Mouse (Mus musculus): ENCODE measurements around the gene Rps6kb2. TPM values are rescaled to one million over a fixed set of nuclear protein-coding genes. Genes with fewer than 3 reads are reported as not detected.

Gene Rps6kb2
- polyA plus RNA-seq, 1 experiment, result 17.7 TPM

DNA sequence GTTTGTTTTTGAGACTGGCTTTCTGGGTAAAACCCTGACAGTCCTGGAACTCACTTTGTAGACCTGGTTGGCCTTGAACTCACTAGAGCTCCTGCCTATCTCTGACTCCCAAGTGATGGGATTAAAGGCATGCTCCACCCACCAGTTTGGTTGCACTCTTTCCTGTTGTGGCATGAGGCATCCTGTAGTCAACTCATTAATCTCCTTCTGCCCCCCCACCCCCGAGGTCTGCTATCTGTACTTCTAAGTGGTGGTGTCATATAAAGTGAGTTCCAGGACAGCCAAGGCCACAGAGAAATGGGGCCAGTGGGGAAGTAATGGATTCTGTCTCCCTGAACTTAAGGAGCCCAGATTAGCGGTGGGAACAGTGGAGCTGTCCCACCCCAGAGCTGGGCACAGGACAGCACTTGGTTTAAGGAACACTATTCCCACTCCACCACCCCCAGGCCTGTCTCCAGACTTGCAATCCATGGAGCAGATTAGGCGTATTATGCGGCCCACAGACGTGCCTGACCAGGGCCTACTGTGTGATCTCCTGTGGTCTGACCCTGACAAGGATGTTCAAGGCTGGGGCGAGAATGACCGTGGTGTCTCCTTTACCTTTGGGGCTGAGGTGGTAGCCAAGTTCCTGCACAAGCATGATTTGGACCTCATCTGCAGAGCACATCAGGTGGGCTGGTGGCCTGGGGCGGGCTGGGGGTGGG is 31.0 kb upstream of the Rps6kb2 start:
- Histone ChIP-seq H3K27ac (replicated peaks; ENCODE audit: low read depth, low read length) (no peak overlapping the region), H3K4me1 (ENCODE audit: control insufficient read depth, insufficient read depth, insufficient read length, low read length) (peaks cover 17% of the 10 kb centered on the region), H3K4me3 (ENCODE audit: insufficient read depth, low read depth, low read length) (no peak overlapping the region)

GRCm38 (mm10) chr19:4193129-4193528 is 30.0 kb upstream of the Rps6kb2 start:
- Histone ChIP-seq H3K4me3 (ENCODE audit: insufficient read depth, low read depth, low read length) (peak overlapping the region; percentile 94), H3K4me1 (ENCODE audit: control insufficient read depth, insufficient read depth, insufficient read length, low read length) (peaks cover 17% of the 10 kb centered on the region), H3K27ac (replicated peaks; ENCODE audit: low read depth, low read length) (no peak overlapping the region)

- Histone ChIP-seq H3K4me1 (ENCODE audit: control insufficient read depth, insufficient read depth, insufficient read length, low read length) (peaks cover 17% of the 10 kb centered on the region), H3K27ac (replicated peaks; ENCODE audit: low read depth, low read length) (peak overlapping the region; percentile 84), H3K4me3 (ENCODE audit: insufficient read depth, low read depth, low read length) (peak overlapping the region; percentile 94)
Measured at GRCm38 (mm10) chr19:4192251-4192985, 29.3 kb upstream of the Rps6kb2 start.

DNA sequence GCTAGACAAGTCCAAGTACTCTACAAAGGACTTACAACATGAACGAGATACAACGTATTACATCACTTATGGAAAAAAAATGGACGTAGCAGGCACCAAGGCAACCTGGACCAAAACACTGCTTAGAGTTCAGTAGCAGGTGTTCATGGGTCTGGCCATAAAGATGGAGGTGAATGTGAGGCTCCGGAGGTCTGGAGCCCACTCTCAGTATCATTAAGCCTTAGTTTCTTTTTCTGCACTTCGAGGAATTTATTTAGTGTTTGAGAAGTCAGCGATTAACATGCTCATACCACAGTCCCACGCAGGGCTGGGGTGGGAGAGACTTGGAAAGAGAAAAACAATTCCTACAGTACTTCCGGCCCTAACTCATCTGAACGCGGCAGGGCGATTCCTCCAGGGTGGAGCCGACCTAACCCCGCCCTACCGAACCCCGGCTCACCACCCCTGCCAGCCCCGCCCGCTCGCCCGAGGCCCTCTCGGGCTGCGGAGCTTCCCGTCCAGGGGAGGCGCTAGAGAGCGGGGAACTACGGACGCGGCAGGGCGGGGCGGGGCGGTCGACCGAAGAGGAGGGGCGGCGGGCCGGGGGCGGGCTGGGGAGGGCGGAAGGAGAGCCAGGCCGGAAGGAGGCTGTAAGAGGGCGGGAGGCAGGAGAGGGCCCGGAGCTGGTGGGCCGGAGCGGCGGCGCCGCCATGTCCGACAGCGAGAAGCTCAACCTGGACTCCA is 28.5 kb upstream of the Rps6kb2 start, which contains the start of gene Ppp1ca:
Gene Ppp1ca, plus strand, starts transcription at position 538 of the 723 bp plus-strand sequence.
- peaks cover 16% of the 10 kb centered on the region for H3K4me1 ChIP-seq (ENCODE audit: control insufficient read depth, insufficient read depth, insufficient read length, low read length)
- H3K4me3 ChIP-seq (ENCODE audit: insufficient read depth, low read depth, low read length), result peak within 1 kb of the TSS; percentile 94
- peak within 1 kb of the TSS; percentile 84 for H3K27ac ChIP-seq (replicated peaks; ENCODE audit: low read depth, low read length)

DNA sequence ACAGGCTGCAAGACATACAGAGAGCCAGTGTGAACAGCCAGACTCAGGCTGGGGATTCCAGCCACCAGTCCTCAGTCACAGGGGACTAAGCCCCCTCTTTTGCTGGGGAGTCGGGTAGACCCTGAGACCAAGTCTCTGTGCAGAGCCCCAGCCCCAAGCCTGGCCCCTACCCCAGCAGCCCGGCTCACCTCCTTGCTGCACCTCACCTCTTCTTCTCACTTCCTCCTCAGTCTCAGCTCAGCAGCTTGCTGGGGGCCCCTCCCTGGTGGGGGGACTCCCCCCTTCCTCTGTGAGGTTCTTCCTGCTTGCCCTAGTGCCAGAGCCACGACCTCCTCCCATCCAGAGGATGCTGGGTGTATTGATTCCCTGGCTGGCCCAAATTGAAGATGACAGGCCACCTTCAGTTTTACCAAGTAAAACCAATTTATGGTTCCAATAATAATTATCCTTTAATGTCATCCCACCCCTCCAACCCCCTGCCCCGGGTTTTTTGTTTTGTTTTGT is 27.7 kb upstream of the Rps6kb2 start, which contains the start of gene Tbc1d10c:
Gene Tbc1d10c, minus strand, starts transcription at position 454 of the 504 bp plus-strand sequence.
- Histone ChIP-seq H3K4me1 (ENCODE audit: control insufficient read depth, insufficient read depth, insufficient read length, low read length) (peaks cover 11% of the 10 kb centered on the region), H3K27ac (replicated peaks; ENCODE audit: low read depth, low read length) (peak within 1 kb of the TSS; percentile 84), H3K4me3 (ENCODE audit: insufficient read depth, low read depth, low read length) (peak within 1 kb of the TSS; percentile 94)

- H3K4me3 ChIP-seq (ENCODE audit: insufficient read depth, low read depth, low read length), result no peak overlapping the region
- H3K27ac ChIP-seq (replicated peaks; ENCODE audit: low read depth, low read length), result no peak overlapping the region
- peaks cover 9% of the 10 kb centered on the region for H3K4me1 ChIP-seq (ENCODE audit: control insufficient read depth, insufficient read depth, insufficient read length, low read length)
Measured at GRCm38 (mm10) chr19:4189051-4189620, 26.0 kb upstream of the Rps6kb2 start.

DNA sequence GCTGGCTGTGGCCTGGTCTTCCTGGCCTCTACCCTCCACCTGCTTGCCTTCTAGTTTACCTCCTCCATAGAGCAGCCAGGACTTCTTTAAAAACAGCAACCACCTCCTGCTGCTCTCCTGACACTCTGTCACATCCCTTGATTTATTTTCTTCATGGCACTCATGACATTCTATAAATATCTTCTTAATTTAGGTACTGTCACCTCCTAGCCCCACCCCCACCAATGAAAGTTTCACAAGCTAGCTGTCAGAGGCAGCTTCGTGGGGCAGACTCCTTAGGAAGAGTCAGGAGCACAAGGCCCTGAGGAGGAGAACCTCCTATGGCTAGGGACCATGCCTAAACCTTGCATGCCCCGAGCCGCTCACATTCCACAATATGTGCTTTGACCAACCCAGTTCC is 24.1 kb upstream of the Rps6kb2 start:
- Histone ChIP-seq H3K4me1 (ENCODE audit: control insufficient read depth, insufficient read depth, insufficient read length, low read length) (no peaks in the 10 kb centered on the region), H3K27ac (replicated peaks; ENCODE audit: low read depth, low read length) (no peak overlapping the region), H3K4me3 (ENCODE audit: insufficient read depth, low read depth, low read length) (no peak overlapping the region)

DNA sequence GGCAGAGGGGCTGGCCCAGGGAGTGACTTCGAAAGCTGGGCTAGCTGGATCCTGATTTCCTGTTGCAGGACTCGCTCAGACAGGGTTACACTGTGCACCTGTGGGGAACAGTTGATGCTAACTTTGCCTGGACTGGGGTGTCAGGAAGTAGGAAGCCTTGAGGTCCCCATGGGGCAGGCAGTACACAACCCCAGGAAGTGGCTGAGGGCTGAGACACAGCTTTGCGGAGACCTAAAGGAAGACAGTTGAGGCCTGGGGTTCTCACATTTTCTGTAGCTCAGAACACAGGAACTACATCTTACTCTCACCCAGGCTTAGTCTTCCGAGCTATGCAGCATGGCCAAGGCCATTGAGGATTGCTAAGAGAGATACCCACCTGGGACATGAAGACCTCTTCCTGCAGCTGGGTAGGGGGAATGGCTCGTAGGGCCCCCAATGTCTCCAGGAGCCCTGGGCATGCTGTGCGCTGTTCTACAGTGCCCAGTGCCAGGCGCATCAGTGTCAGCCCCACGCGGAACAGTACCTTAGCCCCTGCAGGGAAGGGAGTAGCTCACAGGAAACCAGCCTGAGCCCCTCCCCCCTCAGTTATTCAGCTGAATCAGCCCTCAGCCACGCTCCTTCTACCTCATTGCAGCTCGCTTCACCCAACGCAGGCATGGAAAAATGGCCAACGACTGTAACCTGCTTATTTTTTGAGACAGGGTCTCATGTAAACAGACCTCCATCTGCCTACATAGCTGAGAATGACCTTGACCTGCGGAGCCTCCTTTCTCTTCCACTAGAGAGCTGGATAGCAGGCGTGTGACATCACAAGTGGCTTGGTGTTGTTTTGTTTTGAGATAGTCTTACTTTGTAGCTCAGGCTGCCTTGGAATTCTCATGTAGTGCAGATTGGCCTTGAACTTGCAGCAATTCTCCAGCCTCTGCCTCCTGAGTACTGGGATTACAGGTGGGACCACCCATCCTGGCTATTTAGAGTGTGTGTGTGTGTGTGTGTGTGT is 22.1 kb upstream of the Rps6kb2 start:
- Histone ChIP-seq H3K4me1 (ENCODE audit: control insufficient read depth, insufficient read depth, insufficient read length, low read length) (no peaks in the 10 kb centered on the region), H3K4me3 (ENCODE audit: insufficient read depth, low read depth, low read length) (no peak overlapping the region), H3K27ac (replicated peaks; ENCODE audit: low read depth, low read length) (no peak overlapping the region)

GRCm38 (mm10) chr19:4183689-4184088 is 20.5 kb upstream of the Rps6kb2 start:
- Histone ChIP-seq H3K4me1 (ENCODE audit: control insufficient read depth, insufficient read depth, insufficient read length, low read length) (no peaks in the 10 kb centered on the region), H3K4me3 (ENCODE audit: insufficient read depth, low read depth, low read length) (no peak overlapping the region), H3K27ac (replicated peaks; ENCODE audit: low read depth, low read length) (no peak overlapping the region)

DNA sequence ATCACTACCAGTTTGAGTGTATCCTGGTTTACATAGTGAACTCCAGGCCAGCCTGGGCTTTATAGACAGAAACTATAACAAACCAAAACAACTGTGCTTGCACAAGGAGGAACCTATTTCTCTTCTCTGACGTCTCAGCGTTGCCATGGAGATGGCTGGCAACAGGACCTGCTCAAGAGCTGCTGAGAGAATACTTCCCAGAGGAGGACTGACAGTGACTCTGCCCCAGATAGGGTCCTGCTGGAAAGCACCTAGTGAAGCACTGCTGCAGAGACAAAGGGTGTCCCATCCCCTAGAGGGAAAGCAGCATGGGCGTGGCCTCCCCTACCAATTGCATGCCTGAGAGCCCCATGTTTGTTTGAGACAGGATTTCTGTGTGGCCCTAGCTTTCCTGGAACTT is 18.7 kb upstream of the Rps6kb2 start:
- no peaks in the 10 kb centered on the region for H3K4me1 ChIP-seq (ENCODE audit: control insufficient read depth, insufficient read depth, insufficient read length, low read length)
- H3K27ac ChIP-seq (replicated peaks; ENCODE audit: low read depth, low read length), result no peak overlapping the region
- H3K4me3 ChIP-seq (ENCODE audit: insufficient read depth, low read depth, low read length), result no peak overlapping the region

DNA sequence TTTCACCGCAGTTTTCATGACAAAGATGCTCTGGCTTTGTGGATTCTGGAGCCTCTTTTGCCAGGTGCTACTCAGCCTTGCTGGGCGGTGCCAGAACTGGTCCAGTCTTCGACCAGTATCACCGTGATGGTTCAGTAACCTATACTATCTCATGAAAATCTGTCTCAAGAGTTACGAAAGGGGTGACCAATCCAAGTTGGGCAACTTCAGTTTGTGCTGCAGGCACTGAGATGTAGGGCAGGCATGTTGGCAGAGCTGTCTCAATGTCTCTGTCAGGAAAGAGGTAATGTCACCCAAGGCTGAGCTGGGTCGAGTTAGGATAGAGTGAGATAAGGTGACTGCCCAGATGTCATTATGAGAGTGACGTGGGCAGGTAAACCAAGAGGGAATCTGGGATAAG is 17.3 kb upstream of the Rps6kb2 start:
- no peak overlapping the region for H3K27ac ChIP-seq (replicated peaks; ENCODE audit: low read depth, low read length)
- H3K4me1 ChIP-seq (ENCODE audit: control insufficient read depth, insufficient read depth, insufficient read length, low read length), result no peaks in the 10 kb centered on the region
- H3K4me3 ChIP-seq (ENCODE audit: insufficient read depth, low read depth, low read length), result no peak overlapping the region

- no peak within 1 kb of the TSS for H3K27ac ChIP-seq (replicated peaks; ENCODE audit: low read depth, low read length)
Measured at GRCm38 (mm10) chr19:4175368-4175947, 12.3 kb upstream of the Rps6kb2 start, which contains the start of gene Carns1. Carns1 (minus strand) TSS chr19:4175479.

GRCm38 (mm10) chr19:4172925-4173324 is 9.8 kb upstream of the Rps6kb2 start:
- H3K4me1 ChIP-seq (ENCODE audit: control insufficient read depth, insufficient read depth, insufficient read length, low read length), result peaks cover 11% of the 10 kb centered on the region
- H3K27ac ChIP-seq (replicated peaks; ENCODE audit: low read depth, low read length), result no peak overlapping the region
- H3K4me3 ChIP-seq (ENCODE audit: insufficient read depth, low read depth, low read length), result no peak overlapping the region

More at GRCm38 (mm10) chr19:4175368-4175947, 12.3 kb upstream of the Rps6kb2 start, which contains the start of gene Carns1:
- peak within 1 kb of the TSS; percentile 15; the same call in 1 of the 2 replicates for H3K4me3 ChIP-seq (ENCODE audit: insufficient read depth, low read depth, low read length)
- H3K4me1 ChIP-seq (ENCODE audit: control insufficient read depth, insufficient read depth, insufficient read length, low read length), result peaks cover 7% of the 10 kb centered on the region; the same call in 1 of the 2 replicates
